Mouse (Mus musculus): ENCODE results near the gene Ubac1. TPM values are rescaled to one million over a fixed set of nuclear protein-coding genes. Genes with fewer than 3 reads are reported as not detected.
A peak's percentile ranks its signal among the peaks of the same experiment; 100 is the strongest.

The Ubac1 gene
- polyA plus RNA-seq (2016; fragmentation: Nextera tagmentation; extraction: Ambion mirVana), result 487 and 506 TPM in 2 replicates

DNA sequence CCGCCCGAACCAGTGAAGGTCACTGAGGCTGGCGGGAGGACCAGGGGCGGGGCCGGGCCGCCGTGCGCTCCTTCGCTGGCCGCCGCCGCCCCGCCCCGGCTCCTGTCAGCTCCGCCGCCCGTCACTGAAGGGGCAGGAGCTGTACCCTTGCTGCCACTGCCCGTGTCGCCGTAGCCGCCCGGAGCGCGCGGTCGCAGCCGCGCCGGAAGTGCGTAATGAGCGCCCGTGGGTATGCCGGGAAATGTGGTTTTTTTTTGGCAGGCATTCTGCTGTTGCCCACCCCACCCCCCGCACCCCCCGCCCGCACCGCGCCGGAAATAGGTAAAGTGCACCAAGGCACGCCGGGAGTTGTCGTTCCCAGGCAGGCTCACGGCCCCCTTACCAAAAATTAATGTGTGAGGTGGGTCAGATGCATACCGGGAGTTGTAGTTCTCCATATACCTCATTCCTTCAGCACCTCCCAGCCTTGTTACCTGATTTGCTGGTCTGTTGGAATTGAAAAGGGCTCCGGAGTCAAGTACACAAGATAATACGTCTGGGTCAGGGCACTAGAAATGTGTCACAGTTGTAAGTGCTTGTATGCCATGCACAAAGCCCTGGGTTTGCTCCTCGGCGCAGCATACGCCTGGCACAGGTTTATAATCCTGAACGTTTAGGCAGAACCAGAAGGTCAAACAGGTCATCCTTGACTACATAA, at the start of gene Ubac1:
Ubac1 (minus strand) TSS at position 187 of the 697 bp plus-strand sequence.
- peak within 1 kb of the TSS; percentile 93 for H3K4me3 ChIP-seq
- peak within 1 kb of the TSS; percentile 97 for H3K9ac ChIP-seq
- H3K9me3 ChIP-seq (replicated peaks), result no peaks in the 10 kb centered on the region
- peak within 1 kb of the TSS; percentile 99 for H3K27ac ChIP-seq
- 0 out of 2 replicates have a peak, but pooled peaks cover 2% of the 10 kb centered on the region for H3K27me3 ChIP-seq (replicated peaks)
- peak; percentile 88 for ATAC-seq
- 7% methylated on average over 41 of the region's 50 CpGs for WGBS (ENCODE audit: insufficient replicate concordance)
- H3K4me1 ChIP-seq, result peaks cover 65% of the 10 kb centered on the region
- H3K36me3 ChIP-seq, result peaks cover 29% of the 10 kb centered on the region
- H3K4me2 ChIP-seq, result peak within 1 kb of the TSS; percentile 80

DNA sequence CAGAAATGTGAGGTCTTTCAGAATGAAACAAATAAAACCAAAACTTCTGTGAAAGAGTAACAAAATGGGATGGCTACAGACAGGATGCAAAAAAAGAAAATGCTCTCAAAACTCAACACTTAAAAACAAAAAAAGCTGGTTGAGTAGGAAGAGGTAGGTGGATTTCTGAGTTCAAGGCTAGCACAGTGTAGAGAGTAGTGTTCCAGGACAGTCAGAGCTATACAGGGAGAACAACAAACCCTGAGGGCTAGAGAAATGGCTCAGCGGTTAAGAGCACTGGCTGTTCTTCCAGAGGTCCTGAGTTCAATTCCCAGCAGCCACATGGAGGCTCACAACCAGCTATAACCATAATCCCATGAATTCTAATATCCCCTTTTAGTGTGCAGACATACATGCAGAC, 47.0 kb upstream of the Ubac1 start:
- no peak for ATAC-seq
- H3K27ac ChIP-seq, result peak overlapping the region; percentile 34; the same call in 1 of the 2 replicates
- no peak overlapping the region for H3K9ac ChIP-seq
- no peak overlapping the region for H3K4me3 ChIP-seq
- 0 out of 2 replicates have a peak overlapping the region, but pooled peaks have one; percentile 11 for H3K4me2 ChIP-seq
- peaks cover 19% of the 10 kb centered on the region for H3K4me1 ChIP-seq
- WGBS (ENCODE audit: insufficient replicate concordance), result 77% methylated on average over 1 of the region's 1 CpGs
- no peaks in the 10 kb centered on the region for H3K36me3 ChIP-seq
- H3K27me3 ChIP-seq (replicated peaks), result peaks cover 16% of the 10 kb centered on the region; the same call in 1 of the 2 replicates
- H3K9me3 ChIP-seq (replicated peaks), result no peaks in the 10 kb centered on the region

DNA sequence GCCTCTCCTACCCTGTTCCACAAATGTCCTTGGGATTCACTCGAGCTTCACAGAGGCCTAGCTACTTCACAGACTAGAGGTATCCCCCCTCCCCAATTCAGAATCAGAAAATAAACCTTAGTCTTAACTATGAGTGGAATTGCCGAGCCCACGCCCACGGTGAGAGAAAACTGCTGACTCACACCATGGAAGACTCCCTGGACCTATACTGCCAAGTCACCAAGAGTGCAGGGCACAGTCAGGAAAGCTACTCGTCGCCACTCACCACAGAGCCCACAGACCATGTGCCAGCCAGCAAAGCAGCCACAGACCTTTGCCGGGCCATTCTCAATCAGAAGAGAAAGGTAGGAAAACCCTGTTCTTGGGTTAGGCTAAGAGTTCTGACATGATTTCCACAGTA, 46.6 kb upstream of the Ubac1 start:
- ATAC-seq, result peak; percentile 85
- H3K4me1 ChIP-seq, result peaks cover 23% of the 10 kb centered on the region
- H3K36me3 ChIP-seq, result no peaks in the 10 kb centered on the region
- H3K4me3 ChIP-seq, result no peak overlapping the region
- peak overlapping the region; percentile 34; the same call in 1 of the 2 replicates for H3K27ac ChIP-seq
- no peak overlapping the region; the same call in 1 of the 2 replicates for H3K9ac ChIP-seq
- H3K9me3 ChIP-seq (replicated peaks), result no peaks in the 10 kb centered on the region
- peaks cover 16% of the 10 kb centered on the region; the same call in 1 of the 2 replicates for H3K27me3 ChIP-seq (replicated peaks)
- H3K4me2 ChIP-seq, result 0 out of 2 replicates have a peak overlapping the region, but pooled peaks have one; percentile 11
- 46% methylated on average over 7 of the region's 7 CpGs for WGBS (ENCODE audit: insufficient replicate concordance)

DNA sequence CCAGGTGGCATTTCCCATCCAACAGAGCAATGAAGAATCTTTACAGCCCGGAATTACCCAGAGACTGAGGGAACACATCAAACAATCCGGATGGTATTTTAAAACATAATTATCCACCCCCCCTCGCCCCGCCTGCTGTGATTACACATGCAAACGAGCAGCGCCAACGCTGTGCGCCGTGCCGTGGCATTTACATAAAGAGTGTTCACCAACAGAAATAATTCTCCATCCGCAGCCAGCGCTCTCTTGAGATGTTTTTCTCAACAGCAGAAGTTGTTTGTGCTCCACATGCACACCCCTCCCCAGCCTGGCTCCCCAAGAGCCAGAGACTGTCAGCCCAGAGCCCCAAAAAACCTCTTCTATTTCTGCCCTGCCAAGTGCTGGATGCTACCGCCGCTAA, 45.0 kb upstream of the Ubac1 start:
- H3K36me3 ChIP-seq, result no peaks in the 10 kb centered on the region
- no peaks in the 10 kb centered on the region for H3K9me3 ChIP-seq (replicated peaks)
- no peak overlapping the region for H3K4me3 ChIP-seq
- no peak overlapping the region for H3K9ac ChIP-seq
- peaks cover 13% of the 10 kb centered on the region; the same call in 1 of the 2 replicates for H3K27me3 ChIP-seq (replicated peaks)
- WGBS (ENCODE audit: insufficient replicate concordance), result 72% methylated on average over 14 of the region's 14 CpGs
- no peak for ATAC-seq
- H3K4me2 ChIP-seq, result no peak overlapping the region
- peaks cover 40% of the 10 kb centered on the region for H3K4me1 ChIP-seq
- H3K27ac ChIP-seq, result no peak overlapping the region

DNA sequence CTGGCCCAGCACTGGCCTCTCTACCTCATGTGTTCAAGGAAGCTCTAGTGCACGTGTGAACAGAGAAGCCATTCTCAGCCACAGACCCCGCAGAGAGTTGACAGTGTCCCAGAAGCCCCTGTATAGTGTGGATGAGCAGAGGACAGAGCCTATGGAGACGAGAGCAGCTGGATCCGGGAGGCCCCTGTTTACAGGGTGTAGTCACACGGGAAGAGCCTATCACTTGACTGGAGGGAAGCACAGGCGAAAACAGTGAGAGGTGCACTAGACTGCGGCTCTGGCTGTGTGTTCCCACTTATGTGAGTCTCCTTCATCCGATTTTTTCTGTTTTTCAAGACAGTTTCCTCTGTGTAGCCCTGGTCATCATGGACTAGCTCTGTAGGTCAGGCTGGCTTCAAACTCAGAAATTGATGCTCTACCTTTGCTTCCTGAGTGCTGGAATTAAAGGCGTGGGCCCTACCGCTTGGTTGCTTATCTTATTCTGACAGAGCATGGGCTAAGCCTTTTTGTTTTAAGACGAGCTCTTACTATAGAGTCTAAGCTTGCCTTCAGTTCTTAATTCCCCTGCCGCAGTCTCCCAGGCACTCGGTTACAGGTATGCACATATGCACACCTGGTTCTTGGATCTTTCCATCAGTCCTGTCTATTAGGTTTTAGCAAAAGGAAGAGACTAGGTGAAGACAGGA, 41.3 kb upstream of the Ubac1 start:
- Histone ChIP-seq H3K4me2 (peak overlapping the region; percentile 10), H3K9me3 (replicated peaks) (no peaks in the 10 kb centered on the region), H3K9ac (peak overlapping the region; percentile 18), H3K27ac (peak overlapping the region; percentile 72), H3K36me3 (no peaks in the 10 kb centered on the region), H3K4me1 (peaks cover 44% of the 10 kb centered on the region), H3K27me3 (replicated peaks) (peaks cover 13% of the 10 kb centered on the region; the same call in 1 of the 2 replicates), H3K4me3 (no peak overlapping the region)
- ATAC-seq, result peak; percentile 73
- WGBS (ENCODE audit: insufficient replicate concordance), result 37% methylated on average over 13 of the region's 13 CpGs

DNA sequence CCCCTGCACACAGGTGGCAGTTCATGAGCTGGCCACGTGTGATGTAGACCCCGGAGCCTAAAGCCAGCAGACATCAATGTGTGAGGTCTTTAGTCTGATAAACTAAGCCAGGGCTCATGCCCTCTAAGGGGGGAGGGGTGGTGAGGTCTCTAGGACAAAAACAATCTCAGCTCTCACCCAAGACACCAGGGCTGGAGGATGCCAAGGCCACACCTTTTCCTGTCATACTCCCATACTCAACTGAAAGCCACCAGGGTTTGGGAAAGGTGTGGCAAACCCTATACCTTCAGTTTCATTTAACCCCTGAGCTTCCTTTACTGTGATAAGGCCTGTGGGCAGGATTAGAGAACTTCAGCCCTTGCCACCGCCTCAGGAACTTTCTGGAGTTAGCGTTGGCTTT, 40.7 kb upstream of the Ubac1 start:
- no peak for ATAC-seq
- H3K27ac ChIP-seq, result peak overlapping the region; percentile 72
- peak overlapping the region; percentile 10 for H3K4me2 ChIP-seq

DNA sequence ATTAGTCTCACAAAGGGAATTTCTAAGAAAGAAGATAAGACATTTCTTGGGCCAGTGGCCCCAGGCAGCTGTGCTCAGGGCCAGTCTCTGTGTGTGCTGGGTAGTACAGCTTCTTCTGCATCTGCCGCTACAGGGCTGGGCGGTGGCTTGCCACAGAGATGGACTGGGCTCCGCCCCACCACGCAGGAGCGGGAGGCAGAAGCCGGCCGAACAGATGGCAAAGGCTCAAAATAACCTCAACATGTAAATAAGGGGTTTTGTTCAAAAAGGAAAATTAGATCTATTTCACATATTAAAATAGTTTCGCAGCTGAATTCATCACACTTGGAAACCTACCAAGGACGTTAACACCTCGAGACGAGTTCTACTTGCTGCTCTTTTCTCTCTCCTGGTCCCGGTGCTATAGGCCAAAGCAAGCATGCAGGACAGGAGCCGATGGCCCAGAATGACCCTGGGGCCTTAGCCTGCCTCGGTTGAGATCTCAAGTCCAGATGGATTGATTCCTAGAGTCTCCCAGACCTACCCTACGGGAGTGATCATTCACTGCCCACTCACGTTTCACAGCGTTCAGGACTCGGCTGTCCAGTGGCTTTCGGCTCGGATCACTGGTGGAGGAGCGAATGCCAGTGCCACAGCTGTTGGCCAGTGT, 39.6 kb upstream of the Ubac1 start:
- peaks cover 11% of the 10 kb centered on the region; the same call in 1 of the 2 replicates for H3K27me3 ChIP-seq (replicated peaks)
- no peaks in the 10 kb centered on the region for H3K9me3 ChIP-seq (replicated peaks)
- H3K4me2 ChIP-seq, result peak overlapping the region; percentile 26
- peaks cover 40% of the 10 kb centered on the region for H3K4me1 ChIP-seq
- no peaks in the 10 kb centered on the region for H3K36me3 ChIP-seq
- H3K4me3 ChIP-seq, result no peak overlapping the region
- ATAC-seq, result peak; percentile 79
- 60% methylated on average over 21 of the region's 21 CpGs for WGBS (ENCODE audit: insufficient replicate concordance)
- H3K27ac ChIP-seq, result peak overlapping the region; percentile 62; the same call in 1 of the 2 replicates
- no peak overlapping the region for H3K9ac ChIP-seq

More for the DNA sequence above, 40.7 kb upstream of the Ubac1 start:
- Histone ChIP-seq H3K4me3 (no peak overlapping the region), H3K9me3 (replicated peaks) (no peaks in the 10 kb centered on the region), H3K36me3 (no peaks in the 10 kb centered on the region), H3K27me3 (replicated peaks) (peaks cover 13% of the 10 kb centered on the region; the same call in 1 of the 2 replicates), H3K9ac (peak overlapping the region; percentile 18), H3K4me1 (peaks cover 40% of the 10 kb centered on the region)
- 51% methylated on average over 4 of the region's 4 CpGs for WGBS (ENCODE audit: insufficient replicate concordance)

DNA sequence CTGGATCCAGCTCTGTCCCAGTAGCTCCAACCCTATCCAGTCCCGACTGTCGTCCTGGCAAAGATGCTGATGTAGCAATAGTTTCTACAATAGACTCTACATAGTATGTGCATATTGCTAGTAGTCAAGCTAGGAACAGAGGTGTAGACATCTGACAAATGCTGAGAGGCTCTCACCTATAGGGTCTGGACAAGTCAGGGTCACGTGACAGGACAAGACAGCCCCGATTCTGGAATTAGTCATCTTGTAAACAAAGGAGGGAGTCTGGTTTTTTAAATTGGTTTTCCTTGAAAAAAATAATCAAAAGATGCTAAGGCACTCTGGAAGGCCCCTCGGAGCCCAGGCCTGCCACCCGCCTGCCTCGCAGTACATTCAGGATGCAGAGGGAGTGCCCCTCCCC, 35.5 kb upstream of the Ubac1 start:
- WGBS (ENCODE audit: insufficient replicate concordance), result 75% methylated on average over 7 of the region's 7 CpGs
- H3K4me3 ChIP-seq, result no peak overlapping the region
- no peak overlapping the region for H3K4me2 ChIP-seq
- no peaks in the 10 kb centered on the region for H3K27me3 ChIP-seq (replicated peaks)
- H3K4me1 ChIP-seq, result peaks cover 25% of the 10 kb centered on the region
- ATAC-seq, result no peak
- no peak overlapping the region for H3K27ac ChIP-seq
- no peaks in the 10 kb centered on the region for H3K36me3 ChIP-seq
- no peak overlapping the region for H3K9ac ChIP-seq
- H3K9me3 ChIP-seq (replicated peaks), result no peaks in the 10 kb centered on the region

DNA sequence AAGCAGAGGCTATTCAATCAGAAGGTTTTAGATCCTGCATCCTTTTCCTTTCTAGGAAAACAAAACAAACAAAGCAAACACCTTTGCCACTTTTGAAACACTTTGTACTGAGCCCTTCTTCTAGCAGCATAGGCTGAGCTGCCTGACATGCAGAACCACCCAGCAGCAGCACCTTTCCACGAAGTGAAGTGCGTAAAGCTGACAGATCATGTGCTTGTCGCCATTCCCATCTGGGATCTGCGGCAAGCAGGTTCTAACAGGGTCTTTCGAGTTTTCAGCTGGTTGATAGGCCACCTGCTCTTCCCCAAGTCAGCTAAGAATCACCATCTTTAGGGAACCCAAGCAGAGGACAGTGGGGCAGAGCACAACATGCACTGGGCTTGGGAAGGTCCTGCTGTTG, 34.7 kb upstream of the Ubac1 start:
- Histone ChIP-seq H3K4me3 (no peak overlapping the region), H3K9ac (no peak overlapping the region), H3K36me3 (no peaks in the 10 kb centered on the region), H3K4me1 (peaks cover 17% of the 10 kb centered on the region), H3K9me3 (replicated peaks) (no peaks in the 10 kb centered on the region), H3K4me2 (no peak overlapping the region), H3K27ac (no peak overlapping the region), H3K27me3 (replicated peaks) (no peaks in the 10 kb centered on the region)
- ATAC-seq, result no peak
- WGBS (ENCODE audit: insufficient replicate concordance), result 69% methylated on average over 5 of the region's 5 CpGs

DNA sequence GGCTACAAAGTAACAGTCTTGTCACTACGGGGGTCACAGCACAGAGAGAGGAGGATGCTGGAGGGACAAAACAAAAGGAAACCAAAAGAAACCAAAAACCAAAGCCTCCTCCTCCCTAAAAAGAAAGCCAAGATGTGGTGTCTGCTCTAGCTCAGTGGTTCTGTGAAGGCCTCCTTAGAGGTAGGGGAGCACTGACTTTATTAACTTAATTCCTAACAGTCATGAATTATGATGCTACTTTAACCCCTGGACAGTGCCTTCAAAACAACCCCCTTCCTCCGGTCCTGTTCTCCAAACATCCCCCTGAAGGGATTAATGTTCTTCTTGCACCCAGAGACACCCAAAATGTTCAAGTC, 34.2 kb upstream of the Ubac1 start:
- no peak overlapping the region for H3K4me3 ChIP-seq
- 63% methylated on average over 2 of the region's 2 CpGs for WGBS (ENCODE audit: insufficient replicate concordance)
- H3K4me1 ChIP-seq, result peaks cover 12% of the 10 kb centered on the region
- H3K9ac ChIP-seq, result no peak overlapping the region
- no peak overlapping the region for H3K4me2 ChIP-seq
- ATAC-seq, result no peak
- no peak overlapping the region for H3K27ac ChIP-seq
- H3K36me3 ChIP-seq, result no peaks in the 10 kb centered on the region
- no peaks in the 10 kb centered on the region for H3K9me3 ChIP-seq (replicated peaks)
- peaks cover 2% of the 10 kb centered on the region; the same call in 1 of the 2 replicates for H3K27me3 ChIP-seq (replicated peaks)

DNA sequence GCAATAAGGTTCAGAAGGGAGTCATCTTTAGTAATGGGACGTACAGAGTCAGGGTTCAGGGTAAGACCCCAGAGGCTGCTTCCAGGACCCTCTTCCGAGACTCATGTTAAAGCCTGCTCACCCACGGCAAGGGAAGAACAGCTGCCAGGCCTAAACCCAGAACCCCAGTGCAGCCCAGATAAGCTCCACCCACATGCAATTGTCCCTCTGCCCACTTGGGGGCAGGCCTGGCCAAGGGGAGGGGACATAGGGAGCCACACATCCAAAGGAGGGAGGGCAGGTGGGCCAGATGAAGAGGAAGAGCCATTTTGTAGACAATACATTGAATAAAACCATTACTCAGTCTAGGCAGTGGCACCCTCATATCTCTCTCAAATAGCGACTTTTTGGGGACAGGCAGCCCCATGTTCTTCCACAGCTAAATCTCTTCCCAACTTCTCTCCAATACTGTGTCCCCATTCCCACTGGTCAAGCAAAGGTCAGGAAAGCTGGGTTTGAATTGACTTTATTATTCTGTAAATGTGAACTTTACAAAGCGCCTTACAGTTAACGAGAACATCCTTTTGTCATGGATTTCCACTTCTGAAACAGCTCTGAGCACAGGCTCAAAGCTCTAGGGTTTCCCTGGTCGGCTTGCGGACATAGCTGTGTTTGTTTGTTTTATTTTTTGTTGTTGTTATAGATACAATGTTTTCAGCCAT, 33.6 kb upstream of the Ubac1 start:
- H3K36me3 ChIP-seq, result no peaks in the 10 kb centered on the region
- no peak overlapping the region for H3K4me2 ChIP-seq
- H3K27me3 ChIP-seq (replicated peaks), result peaks cover 7% of the 10 kb centered on the region
- H3K27ac ChIP-seq, result no peak overlapping the region
- H3K9me3 ChIP-seq (replicated peaks), result no peaks in the 10 kb centered on the region
- peak; percentile 75 for ATAC-seq
- WGBS (ENCODE audit: insufficient replicate concordance), result 41% methylated on average over 8 of the region's 8 CpGs
- peaks cover 6% of the 10 kb centered on the region for H3K4me1 ChIP-seq
- no peak overlapping the region for H3K4me3 ChIP-seq
- H3K9ac ChIP-seq, result no peak overlapping the region

Data from liver, embryonic 12.5 days (tissue).